Mouse (Mus musculus) hematopoietic multipotent progenitor cell, adult 10-12 weeks (in vitro differentiated cells): ENCODE measurements around the gene Olfr1019. TPM values are rescaled to one million over a fixed set of nuclear protein-coding genes. Genes with fewer than 3 reads are reported as not detected.

Experiments used
- polyA plus RNA-seq: library from polyadenylated mRNA; stranded (reverse); fragments of >175 nt; gene quantifications from 2 replicates; pipeline ENCODE4 v1.2.3, GENCODE M21; 2012; ENCODE audit warnings: low replicate concordance

Gene Olfr1019
- not detected in 2 replicates for polyA plus RNA-seq

DNA sequence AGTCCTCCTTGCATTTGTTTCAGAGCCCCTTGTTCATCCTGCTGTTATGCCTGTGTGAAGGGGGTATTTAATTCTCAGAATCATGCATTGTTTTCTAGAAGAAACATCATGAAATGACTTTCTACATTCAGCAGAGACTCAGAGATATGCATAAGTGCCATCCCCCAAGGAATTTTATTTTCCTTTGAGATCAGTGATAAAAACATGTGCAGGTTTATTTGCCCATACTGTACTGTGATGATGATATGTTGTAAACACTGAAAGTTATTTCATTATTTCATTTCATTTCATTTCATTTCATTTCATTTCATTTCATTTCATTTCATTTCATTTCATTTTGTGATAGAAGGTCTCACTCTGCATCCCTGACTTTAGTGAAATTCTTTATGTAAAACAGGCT is at the start of gene Olfr1019:
TSS of gene Olfr1019 (minus strand) at position 101 of the 400 bp plus-strand sequence.

DNA sequence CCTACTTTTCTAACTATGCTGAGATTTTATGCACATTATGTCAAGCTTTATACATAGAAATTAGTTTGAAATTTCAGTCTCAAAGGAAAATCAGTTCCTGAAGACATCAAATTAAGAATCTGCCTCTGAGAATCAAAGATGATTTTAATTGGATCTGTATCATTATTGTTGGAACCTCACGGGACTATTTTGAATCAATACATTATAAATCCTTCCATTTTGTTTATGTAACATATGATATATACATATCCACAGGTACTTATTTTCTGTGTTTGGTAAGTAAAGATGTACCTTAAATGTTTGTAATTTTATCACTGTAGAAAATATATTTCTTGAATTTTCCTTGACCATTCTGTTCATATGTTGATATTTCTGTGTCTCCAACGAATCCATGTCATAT is 40.1 kb upstream of the Olfr1019 start, which contains the start of gene Olfr1023:
TSS of gene Olfr1023 (plus strand) at position 301 of the 400 bp plus-strand sequence.

DNA sequence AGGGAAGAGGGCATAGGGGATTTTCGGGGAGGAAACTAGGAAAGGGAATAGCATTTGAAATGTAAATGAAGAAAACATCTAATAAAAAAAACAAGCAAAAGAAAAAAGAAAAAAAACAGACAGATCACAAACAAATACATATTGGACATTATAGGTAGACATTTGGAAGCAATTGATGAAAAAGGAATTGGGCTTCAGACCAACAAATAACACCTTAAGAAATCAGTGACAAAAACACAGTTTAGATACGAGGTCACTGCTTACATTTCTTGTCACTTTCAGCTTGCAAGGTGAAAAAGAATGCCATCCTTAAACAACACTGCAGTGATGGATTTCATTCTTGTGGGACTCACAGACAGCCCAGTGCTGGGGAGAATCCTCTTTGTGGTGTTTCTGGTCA is 23.0 kb upstream of the Olfr1019 start, which contains the start of gene Olfr1022:
TSS of gene Olfr1022 (plus strand) at position 301 of the 400 bp plus-strand sequence.

DNA sequence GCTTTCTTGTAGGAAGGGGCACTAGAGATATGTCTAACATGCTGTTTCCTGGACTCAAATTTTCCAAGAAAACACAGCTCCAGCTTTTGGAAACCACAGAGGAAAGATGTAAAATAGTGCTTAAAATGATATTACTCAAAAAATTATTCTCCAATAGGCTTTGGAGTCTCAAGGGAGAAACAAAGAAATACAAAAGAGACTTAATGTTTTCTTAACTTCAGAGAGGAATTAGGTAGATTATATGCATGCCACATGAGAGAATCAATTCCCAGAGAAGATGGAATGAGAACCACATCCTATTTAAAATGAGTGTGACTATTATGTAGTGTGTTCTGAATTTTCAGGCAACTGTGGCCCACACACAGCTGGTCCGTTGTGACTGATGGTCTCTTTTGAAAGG is 1.4 kb upstream of the Olfr1019 start, which contains the start of gene Olfr1020:
TSS of gene Olfr1020 (plus strand) at position 301 of the 400 bp plus-strand sequence.

DNA sequence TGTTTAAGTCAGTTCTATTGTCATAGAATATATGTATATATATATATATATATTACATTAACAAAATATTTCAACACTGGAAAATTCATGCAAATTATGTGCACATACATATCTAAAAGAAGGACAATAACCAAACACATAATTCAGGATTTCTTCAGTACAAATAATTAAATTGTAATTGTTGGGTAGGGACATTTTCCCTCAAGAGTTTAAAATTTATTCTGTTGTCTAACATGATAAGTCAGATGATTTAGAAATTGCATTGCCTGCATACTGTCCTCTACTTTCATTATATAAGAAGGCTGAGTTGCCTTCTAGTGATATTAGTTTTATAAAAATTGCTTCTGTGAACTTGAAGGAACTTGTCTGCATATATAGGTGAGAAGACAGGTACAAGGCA is 27.1 kb downstream of the Olfr1019 start, which contains the start of gene Olfr1018:
TSS of gene Olfr1018 (plus strand) at position 301 of the 400 bp plus-strand sequence.

DNA sequence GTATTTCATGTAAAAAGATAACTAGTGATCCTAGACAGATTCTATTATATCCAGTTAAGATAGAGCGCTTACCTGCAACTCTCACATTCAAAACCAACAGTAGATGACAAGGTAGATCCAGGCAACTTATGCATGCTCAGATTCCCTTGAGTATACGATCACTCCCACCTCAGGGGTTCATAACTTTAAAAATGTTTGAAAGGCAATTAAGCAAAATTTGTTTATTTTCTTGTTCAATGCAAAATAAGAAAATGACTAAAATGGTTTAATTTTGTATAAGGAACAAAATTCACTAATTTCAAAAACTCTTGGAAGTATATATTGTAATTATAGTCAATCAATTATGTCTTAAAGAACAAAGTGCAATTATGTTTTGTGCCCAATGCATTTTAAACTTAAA is 42.8 kb downstream of the Olfr1019 start, which contains the start of gene Olfr1016:
TSS of gene Olfr1016 (minus strand) at position 101 of the 400 bp plus-strand sequence.

Other genes with a start within 250 kb of the Olfr1019 start
- not detected in 2 replicates for gene Olfr1000, start 233.6 kb downstream of the Olfr1019 start, polyA plus RNA-seq
- not detected in 2 replicates for gene Olfr1002, start 194.8 kb downstream of the Olfr1019 start, polyA plus RNA-seq
- gene Olfr154, start 181.0 kb downstream of the Olfr1019 start, polyA plus RNA-seq = not detected in 2 replicates
- not detected in 2 replicates for gene Olfr1006, start 166.7 kb downstream of the Olfr1019 start, polyA plus RNA-seq
- gene Olfr1008, start 156.1 kb downstream of the Olfr1019 start, polyA plus RNA-seq = not detected in 2 replicates
- gene Olfr1009, start 130.1 kb downstream of the Olfr1019 start, polyA plus RNA-seq = not detected in 2 replicates
- not detected in 2 replicates for gene Olfr1012, start 82.7 kb downstream of the Olfr1019 start, polyA plus RNA-seq
- not detected in 2 replicates for gene Olfr1013, start 78.4 kb downstream of the Olfr1019 start, polyA plus RNA-seq
- not detected in 2 replicates for gene Olfr1014, start 72.8 kb downstream of the Olfr1019 start, polyA plus RNA-seq
- gene Olfr1015, start 63.5 kb downstream of the Olfr1019 start, polyA plus RNA-seq = not detected in 2 replicates
- not detected in 2 replicates for gene Olfr1016, start 42.9 kb downstream of the Olfr1019 start, polyA plus RNA-seq
- gene Olfr1018, start 27.0 kb downstream of the Olfr1019 start, polyA plus RNA-seq = not detected in 2 replicates
- not detected in 2 replicates for gene Olfr1020, start 1.5 kb upstream of the Olfr1019 start, polyA plus RNA-seq
- not detected in 2 replicates for gene Olfr1022, start 23.1 kb upstream of the Olfr1019 start, polyA plus RNA-seq
- gene Olfr1023, start 40.2 kb upstream of the Olfr1019 start, polyA plus RNA-seq = not detected in 2 replicates
- not detected in 2 replicates for gene Olfr1024, start 59.6 kb upstream of the Olfr1019 start, polyA plus RNA-seq
- gene Olfr1025-ps1, start 69.7 kb upstream of the Olfr1019 start, polyA plus RNA-seq = not detected in 2 replicates
- not detected in 2 replicates for gene Olfr1026, start 76.1 kb upstream of the Olfr1019 start, polyA plus RNA-seq
- gene Olfr1028, start 105.0 kb upstream of the Olfr1019 start, polyA plus RNA-seq = not detected in 2 replicates
- not detected in 2 replicates for gene Olfr1029, start 128.4 kb upstream of the Olfr1019 start, polyA plus RNA-seq
- not detected in 2 replicates for gene Olfr1030, start 133.8 kb upstream of the Olfr1019 start, polyA plus RNA-seq
- gene Olfr1031, start 144.8 kb upstream of the Olfr1019 start, polyA plus RNA-seq = not detected in 2 replicates
- not detected in 2 replicates for gene Olfr1032, start 160.1 kb upstream of the Olfr1019 start, polyA plus RNA-seq
- gene Olfr1033, start 175.2 kb upstream of the Olfr1019 start, polyA plus RNA-seq = not detected in 2 replicates
- not detected in 2 replicates for gene Olfr1034, start 200.4 kb upstream of the Olfr1019 start, polyA plus RNA-seq
- gene Olfr1036, start 228.5 kb upstream of the Olfr1019 start, polyA plus RNA-seq = not detected in 2 replicates
- gene Olfr1037, start 241.9 kb upstream of the Olfr1019 start, polyA plus RNA-seq = not detected in 2 replicates